Mouse (Mus musculus) limb, embryonic 13.5 days (tissue): ENCODE measurements at regions not wholly inside any gene's neighbourhood (a gene's known extent, or its start where the extent isn't known, plus 50 kb on each side); places are given as distances from the start of the nearest gene placed in this dataset.

ENCODE experiments used
- ATAC-seq: fragments of 200-750 bp; cut with Nextera tagmentation; 2 replicates; pipeline ENCODE4 v1.8.0; 2017; ENCODE audit warnings: low read depth, moderate number of reproducible peaks, moderate TSS enrichment; ENCODE audit not compliant: low FRiP score
- H3K27ac ChIP-seq: fragments of 300-500 bp; sonication (generic); 2 replicates; pipeline ENCODE4 v1.5.1; 2015; ENCODE audit warnings: inconsistent platforms, mild to moderate bottlenecking, moderate library complexity
- H3K27me3 ChIP-seq: fragments of 300-500 bp; sonication (generic); 2 replicates; pipeline ENCODE4 v1.6.1; 2015; ENCODE audit warnings: mild to moderate bottlenecking, inconsistent platforms
- H3K36me3 ChIP-seq: fragments of 300-500 bp; sonication (generic); 2 replicates; pipeline ENCODE4 v1.6.1; 2015; ENCODE audit warnings: inconsistent platforms, mild to moderate bottlenecking, moderate library complexity
- H3K4me1 ChIP-seq: fragments of 300-500 bp; sonication (generic); 2 replicates; pipeline ENCODE4 v1.6.1; 2015; ENCODE audit warnings: inconsistent platforms
- H3K4me2 ChIP-seq: fragments of 300-500 bp; sonication (generic); replicated peaks from 2 replicates; pipeline ENCODE4 v1.6.1; 2015; ENCODE audit warnings: inconsistent platforms, mild to moderate bottlenecking, moderate library complexity
- H3K4me3 ChIP-seq: fragments of 300-500 bp; sonication (generic); 2 replicates; pipeline ENCODE4 v1.5.1; 2015; ENCODE audit warnings: moderate library complexity, mild to moderate bottlenecking, inconsistent platforms
- H3K9ac ChIP-seq: fragments of 300-500 bp; sonication (generic); 2 replicates; pipeline ENCODE4 v1.6.1; 2015; ENCODE audit warnings: mild to moderate bottlenecking, inconsistent platforms
- H3K9me3 ChIP-seq: fragments of 300-500 bp; sonication (generic); 2 replicates; pipeline ENCODE4 v1.6.1; 2016; ENCODE audit warnings: inconsistent platforms
- whole genome bisulfite sequencing: fragments of 180-500 bp; shearing (Covaris S2); methylation state at CpG from one replicate; pipeline ENCODE4 v1.1.7; 2015; 5-methylcytosine and 5-hydroxymethylcytosine counted together

GRCm38 (mm10) chr10:95025569-95026327 is 81.1 kb upstream of the Plxnc1 start:
- no peaks in the 10 kb centered on the region for H3K36me3 ChIP-seq
- H3K9me3 ChIP-seq, result no peaks in the 10 kb centered on the region
- WGBS, result 88% methylated on average over 12 of the region's 12 CpGs
- no peak overlapping the region for H3K4me2 ChIP-seq
- no peak overlapping the region for H3K9ac ChIP-seq
- no peak overlapping the region for H3K27ac ChIP-seq
- no peak for ATAC-seq
- peaks cover 14% of the 10 kb centered on the region; the same call in 1 of the 2 replicates for H3K4me1 ChIP-seq
- no peaks in the 10 kb centered on the region for H3K27me3 ChIP-seq
- no peak overlapping the region for H3K4me3 ChIP-seq

- H3K36me3 ChIP-seq, result no peaks in the 10 kb centered on the region
- no peaks in the 10 kb centered on the region for H3K4me1 ChIP-seq
- H3K27ac ChIP-seq, result no peak overlapping the region
- ATAC-seq, result no peak
- no peaks in the 10 kb centered on the region for H3K9me3 ChIP-seq
- H3K4me3 ChIP-seq, result no peak overlapping the region
- 63% methylated on average over 1 of the region's 1 CpGs for WGBS
- no peaks in the 10 kb centered on the region for H3K27me3 ChIP-seq
- no peak overlapping the region for H3K4me2 ChIP-seq
- no peak overlapping the region for H3K9ac ChIP-seq
Measured at GRCm38 (mm10) chr10:95021209-95021608, 76.6 kb upstream of the Plxnc1 start.

GRCm38 (mm10) chr10:95016896-95017295 is 72.3 kb upstream of the Plxnc1 start:
- Histone ChIP-seq H3K4me1 (no peaks in the 10 kb centered on the region), H3K9me3 (no peaks in the 10 kb centered on the region), H3K4me2 (no peak overlapping the region), H3K27ac (no peak overlapping the region), H3K27me3 (no peaks in the 10 kb centered on the region), H3K36me3 (no peaks in the 10 kb centered on the region), H3K9ac (no peak overlapping the region), H3K4me3 (no peak overlapping the region)
- no peak for ATAC-seq
- 88% methylated on average over 7 of the region's 7 CpGs for WGBS

GRCm38 (mm10) chr10:95015298-95015951 is 70.8 kb upstream of the Plxnc1 start:
- H3K36me3 ChIP-seq, result no peaks in the 10 kb centered on the region
- no peak overlapping the region for H3K4me3 ChIP-seq
- no peaks in the 10 kb centered on the region for H3K27me3 ChIP-seq
- H3K9ac ChIP-seq, result no peak overlapping the region
- no peak overlapping the region for H3K27ac ChIP-seq
- H3K4me2 ChIP-seq, result no peak overlapping the region
- WGBS, result 87% methylated on average over 9 of the region's 9 CpGs
- ATAC-seq, result no peak
- no peaks in the 10 kb centered on the region for H3K9me3 ChIP-seq
- H3K4me1 ChIP-seq, result no peaks in the 10 kb centered on the region

- no peak overlapping the region for H3K9ac ChIP-seq
- H3K27ac ChIP-seq, result no peak overlapping the region
- WGBS, result 75% methylated on average over 4 of the region's 4 CpGs
- H3K9me3 ChIP-seq, result no peaks in the 10 kb centered on the region
- no peaks in the 10 kb centered on the region for H3K36me3 ChIP-seq
- ATAC-seq, result no peak
- no peaks in the 10 kb centered on the region for H3K4me1 ChIP-seq
- no peak overlapping the region for H3K4me3 ChIP-seq
- no peaks in the 10 kb centered on the region for H3K27me3 ChIP-seq
- no peak overlapping the region for H3K4me2 ChIP-seq
Measured at GRCm38 (mm10) chr10:95013946-95014345, 69.3 kb upstream of the Plxnc1 start.

- H3K4me2 ChIP-seq, result no peak overlapping the region
- H3K9ac ChIP-seq, result no peak overlapping the region
- no peaks in the 10 kb centered on the region for H3K36me3 ChIP-seq
- no peak for ATAC-seq
- H3K4me1 ChIP-seq, result no peaks in the 10 kb centered on the region
- H3K27me3 ChIP-seq, result no peaks in the 10 kb centered on the region
- WGBS, result 82% methylated on average over 11 of the region's 11 CpGs
- H3K27ac ChIP-seq, result no peak overlapping the region
- H3K9me3 ChIP-seq, result no peaks in the 10 kb centered on the region
- H3K4me3 ChIP-seq, result no peak overlapping the region
Measured at GRCm38 (mm10) chr10:95013213-95013915, 68.7 kb upstream of the Plxnc1 start.

- 91% methylated on average over 6 of the region's 6 CpGs for WGBS
- Histone ChIP-seq H3K4me3 (no peak overlapping the region), H3K9me3 (no peaks in the 10 kb centered on the region; the same call in 1 of the 2 replicates), H3K4me2 (no peak overlapping the region), H3K36me3 (no peaks in the 10 kb centered on the region), H3K27ac (no peak overlapping the region), H3K27me3 (no peaks in the 10 kb centered on the region), H3K4me1 (no peaks in the 10 kb centered on the region), H3K9ac (no peak overlapping the region)
- ATAC-seq, result no peak
Measured at GRCm38 (mm10) chr10:95010333-95010732, 65.7 kb upstream of the Plxnc1 start.

GRCm38 (mm10) chr10:95009081-95009480 is 64.4 kb upstream of the Plxnc1 start:
- Histone ChIP-seq H3K4me1 (no peaks in the 10 kb centered on the region), H3K4me2 (no peak overlapping the region), H3K4me3 (no peak overlapping the region), H3K27me3 (no peaks in the 10 kb centered on the region), H3K9ac (no peak overlapping the region), H3K9me3 (no peaks in the 10 kb centered on the region; the same call in 1 of the 2 replicates), H3K27ac (no peak overlapping the region), H3K36me3 (no peaks in the 10 kb centered on the region)
- WGBS, result 91% methylated on average over 1 of the region's 1 CpGs
- no peak for ATAC-seq

GRCm38 (mm10) chr10:95004065-95004763 is 59.6 kb upstream of the Plxnc1 start:
- Histone ChIP-seq H3K4me1 (peaks cover 7% of the 10 kb centered on the region; the same call in 1 of the 2 replicates), H3K9me3 (no peaks in the 10 kb centered on the region; the same call in 1 of the 2 replicates), H3K4me2 (no peak overlapping the region), H3K27ac (peak overlapping the region; percentile 3; the same call in 1 of the 2 replicates), H3K9ac (no peak overlapping the region), H3K27me3 (no peaks in the 10 kb centered on the region), H3K36me3 (no peaks in the 10 kb centered on the region), H3K4me3 (no peak overlapping the region)
- peak; percentile 59; the same call in 1 of the 2 replicates for ATAC-seq
- 72% methylated on average over 9 of the region's 9 CpGs for WGBS

GRCm38 (mm10) chr10:95003621-95004020 is 59.0 kb upstream of the Plxnc1 start:
- no peak overlapping the region for H3K4me2 ChIP-seq
- no peak for ATAC-seq
- peaks cover 3% of the 10 kb centered on the region; the same call in 1 of the 2 replicates for H3K9me3 ChIP-seq
- H3K4me1 ChIP-seq, result peaks cover 7% of the 10 kb centered on the region; the same call in 1 of the 2 replicates
- no peak overlapping the region for H3K4me3 ChIP-seq
- H3K9ac ChIP-seq, result no peak overlapping the region
- H3K27me3 ChIP-seq, result no peaks in the 10 kb centered on the region
- 62% methylated on average over 7 of the region's 7 CpGs for WGBS
- no peak overlapping the region for H3K27ac ChIP-seq
- H3K36me3 ChIP-seq, result no peaks in the 10 kb centered on the region

- 44% methylated on average over 6 of the region's 6 CpGs for WGBS
- no peak overlapping the region for H3K4me3 ChIP-seq
- no peak overlapping the region for H3K27ac ChIP-seq
- H3K9me3 ChIP-seq, result peaks cover 4% of the 10 kb centered on the region; the same call in 1 of the 2 replicates
- no peaks in the 10 kb centered on the region for H3K36me3 ChIP-seq
- no peak overlapping the region for H3K9ac ChIP-seq
- peaks cover 7% of the 10 kb centered on the region; the same call in 1 of the 2 replicates for H3K4me1 ChIP-seq
- no peak for ATAC-seq
- no peak overlapping the region for H3K4me2 ChIP-seq
- no peaks in the 10 kb centered on the region for H3K27me3 ChIP-seq
Measured at GRCm38 (mm10) chr10:95001650-95002049, 57.0 kb upstream of the Plxnc1 start.
